Mouse (Mus musculus): ENCODE measurements around the gene Mrpl43.

The Mrpl43 gene

GRCm38 (mm10) chr19:45007425-45008191 lies 1.4 kb upstream of the Mrpl43 start:
- no peak for DNase-seq (ENCODE audit: low spot score in 2 of 2)

DNA sequence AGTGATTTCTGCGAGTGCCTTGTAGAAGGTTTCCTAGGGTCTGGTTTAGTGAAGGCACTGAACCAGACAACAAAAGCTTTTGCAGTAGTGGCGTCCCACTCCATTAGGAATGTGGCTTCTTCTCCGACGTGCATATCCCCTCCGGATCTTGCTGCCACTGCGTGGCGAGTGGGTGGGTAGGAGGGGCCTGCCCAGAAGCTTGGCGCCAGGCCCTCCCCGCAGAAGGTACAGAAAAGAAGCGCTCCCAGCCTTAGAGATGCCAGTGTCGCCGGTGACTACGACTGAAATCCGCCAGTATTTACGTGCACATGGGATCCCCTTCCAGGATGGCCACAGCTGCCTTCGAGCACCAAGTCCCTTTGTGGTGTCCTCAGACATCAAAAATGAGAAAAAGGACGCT lies 779 bp upstream of the Mrpl43 start:
- no peak for DNase-seq (ENCODE audit: low spot score in 2 of 2)

- peak; percentile 50 to 63 for DNase-seq (ENCODE audit: low spot score in 2 of 2)
Observed at GRCm38 (mm10) chr19:45005444-45005843, 798 bp downstream of the Mrpl43 start, which contains the start of gene Twnk. Gene Twnk (plus strand): TSS chr19:45005663.

- DNase-seq (ENCODE audit: low spot score in 2 of 2): no peak
Observed at GRCm38 (mm10) chr19:45003740-45004516, 2.3 kb downstream of the Mrpl43 start.

GRCm38 (mm10) chr19:45002301-45002700 lies 3.9 kb downstream of the Mrpl43 start:
- no peak for DNase-seq (ENCODE audit: low spot score in 2 of 2)

GRCm38 (mm10) chr19:44999647-45000046 lies 6.6 kb downstream of the Mrpl43 start:
- no peak for DNase-seq (ENCODE audit: low spot score in 2 of 2)

DNA sequence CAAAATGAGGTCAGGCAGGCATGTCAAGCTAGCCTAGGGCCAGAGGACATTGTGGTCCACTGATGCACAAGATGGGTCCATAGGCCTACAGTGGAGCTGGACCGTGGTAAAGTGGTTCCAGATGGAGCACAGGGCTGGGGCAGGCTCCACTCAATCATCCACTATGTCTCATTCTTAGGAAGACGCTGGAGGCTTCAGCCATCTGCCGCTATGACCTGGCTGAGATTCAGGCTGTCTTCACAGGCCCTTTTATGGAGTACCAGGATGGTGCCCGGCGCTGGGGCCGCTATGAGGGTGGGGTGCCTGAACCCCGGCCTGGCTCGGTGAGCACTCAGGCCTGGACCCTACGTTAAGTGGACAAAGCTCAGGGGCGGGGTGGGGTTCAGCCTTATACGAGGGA lies 8.5 kb downstream of the Mrpl43 start:
- DNase-seq (ENCODE audit: low spot score in 2 of 2): no peak

GRCm38 (mm10) chr19:44992712-44993111 lies 13.5 kb downstream of the Mrpl43 start:
- DNase-seq (ENCODE audit: low spot score in 2 of 2): no peak

DNA sequence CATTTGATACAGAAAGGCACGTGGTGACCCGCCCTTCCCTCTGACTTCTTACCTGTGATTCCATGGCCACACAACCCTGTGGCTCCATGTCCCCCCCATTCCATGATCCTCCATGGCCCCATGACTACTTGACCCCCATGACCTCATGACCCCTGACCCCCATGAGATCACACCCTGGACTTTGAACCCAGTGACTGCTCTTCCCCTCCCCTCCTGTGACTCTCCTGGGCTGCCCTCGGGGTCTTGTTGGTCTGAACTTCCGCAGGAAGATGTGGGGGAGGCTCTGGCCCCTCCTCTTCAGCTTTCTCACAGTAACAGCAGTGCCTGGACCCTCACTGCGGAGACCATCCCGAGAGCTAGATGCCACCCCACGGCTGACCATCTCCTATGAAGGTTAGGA lies 14.0 kb downstream of the Mrpl43 start:
- no peak for DNase-seq (ENCODE audit: low spot score in 2 of 2)

- DNase-seq (ENCODE audit: low spot score in 2 of 2): no peak
Observed at GRCm38 (mm10) chr19:44991031-44991430, 15.2 kb downstream of the Mrpl43 start.

- DNase-seq (ENCODE audit: low spot score in 2 of 2): no peak
Observed at GRCm38 (mm10) chr19:44989567-44990495, 16.4 kb downstream of the Mrpl43 start.

GRCm38 (mm10) chr19:44988831-44989566 lies 17.2 kb downstream of the Mrpl43 start, which contains the start of gene Sema4g:
Gene Sema4g (plus strand): TSS chr19:44989101.
- DNase-seq (ENCODE audit: low spot score in 2 of 2): no peak

DNA sequence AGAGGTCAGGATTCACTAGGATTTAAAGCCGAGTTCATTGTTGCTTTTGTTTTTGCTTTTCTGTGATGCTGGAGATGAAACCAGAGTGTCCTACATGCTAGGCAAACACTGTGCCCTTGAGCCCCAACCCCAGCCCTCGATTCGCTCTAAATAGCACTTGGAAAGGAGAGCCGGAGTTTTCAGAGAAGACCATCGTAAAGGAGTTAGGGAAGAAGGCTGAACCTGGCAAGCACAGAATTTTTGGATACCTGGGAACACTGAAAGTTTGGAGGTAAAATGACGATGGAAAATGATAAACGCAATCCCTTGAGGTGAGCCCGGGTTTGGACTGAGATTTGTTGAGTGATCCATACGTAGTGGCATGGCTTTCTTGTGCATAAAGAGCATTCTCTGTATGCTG lies 17.9 kb downstream of the Mrpl43 start:
- DNase-seq (ENCODE audit: low spot score in 2 of 2): no peak

GRCm38 (mm10) chr19:44987851-44988250 lies 18.4 kb downstream of the Mrpl43 start:
- DNase-seq (ENCODE audit: low spot score in 2 of 2): no peak

- peak in 1 of 2 experiments; percentile 53 for DNase-seq (ENCODE audit: low spot score in 2 of 2)
Observed at GRCm38 (mm10) chr19:44987004-44987403, 19.2 kb downstream of the Mrpl43 start.

GRCm38 (mm10) chr19:44985159-44985988 lies 20.9 kb downstream of the Mrpl43 start:
- DNase-seq (ENCODE audit: low spot score in 2 of 2): no peak

- no peak for DNase-seq (ENCODE audit: low spot score in 2 of 2)
Observed at GRCm38 (mm10) chr19:44984420-44984819, 21.8 kb downstream of the Mrpl43 start.

GRCm38 (mm10) chr19:44983366-44983765 lies 22.9 kb downstream of the Mrpl43 start:
- DNase-seq (ENCODE audit: low spot score in 2 of 2): no peak

DNA sequence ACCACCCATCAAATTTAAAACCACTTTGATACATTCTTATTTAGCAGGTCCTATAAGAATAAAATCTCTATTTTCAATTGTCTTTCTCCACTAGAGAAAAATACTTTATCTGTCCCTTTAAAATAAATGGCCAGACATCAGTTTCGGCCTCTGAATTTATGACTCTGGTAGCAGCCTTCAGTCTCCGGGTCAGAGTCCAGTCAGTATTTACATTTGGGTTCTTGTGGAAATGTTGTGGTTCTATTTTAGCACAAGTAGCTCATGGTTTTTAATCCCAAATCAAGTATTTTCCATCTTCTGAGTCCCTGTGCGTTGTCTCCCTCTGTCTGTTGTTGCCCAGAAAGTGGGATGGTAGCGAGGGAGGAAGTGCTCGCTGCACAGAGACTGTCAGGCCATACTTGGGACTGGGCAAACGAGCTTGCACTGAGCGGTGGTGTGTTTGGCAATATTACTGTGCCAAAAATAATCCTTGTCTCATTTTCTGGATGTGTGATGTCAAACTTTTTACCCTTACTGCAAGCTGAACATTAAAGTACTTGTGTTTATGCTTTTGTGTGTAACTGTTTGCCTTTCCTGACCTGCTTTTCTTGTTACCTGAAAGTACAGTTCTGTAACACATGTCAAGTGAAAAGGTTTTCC lies 23.6 kb downstream of the Mrpl43 start:
- DNase-seq (ENCODE audit: low spot score in 2 of 2): no peak

- no peak for DNase-seq (ENCODE audit: low spot score in 2 of 2)
Observed at GRCm38 (mm10) chr19:44980787-44981186, 25.5 kb downstream of the Mrpl43 start.
